Mouse (Mus musculus) ovary, adult 10 weeks (tissue): ENCODE data around the gene Vax2. TPM values are rescaled to one million over a fixed set of nuclear protein-coding genes. Genes with fewer than 3 reads are reported as not detected.

Experiments
- polyA plus RNA-seq: library from polyadenylated mRNA; stranded (reverse); fragments of 350-450 nt; fragmentation: Illumina TruSeq; extraction: RNeasy Lipid Tissue Mini Kit (QIAGEN cat#74804); gene quantifications from one replicate; pipeline ENCODE4 v1.2.3, GENCODE M21; 2014

Vax2 gene
- polyA plus RNA-seq, result not detected

DNA sequence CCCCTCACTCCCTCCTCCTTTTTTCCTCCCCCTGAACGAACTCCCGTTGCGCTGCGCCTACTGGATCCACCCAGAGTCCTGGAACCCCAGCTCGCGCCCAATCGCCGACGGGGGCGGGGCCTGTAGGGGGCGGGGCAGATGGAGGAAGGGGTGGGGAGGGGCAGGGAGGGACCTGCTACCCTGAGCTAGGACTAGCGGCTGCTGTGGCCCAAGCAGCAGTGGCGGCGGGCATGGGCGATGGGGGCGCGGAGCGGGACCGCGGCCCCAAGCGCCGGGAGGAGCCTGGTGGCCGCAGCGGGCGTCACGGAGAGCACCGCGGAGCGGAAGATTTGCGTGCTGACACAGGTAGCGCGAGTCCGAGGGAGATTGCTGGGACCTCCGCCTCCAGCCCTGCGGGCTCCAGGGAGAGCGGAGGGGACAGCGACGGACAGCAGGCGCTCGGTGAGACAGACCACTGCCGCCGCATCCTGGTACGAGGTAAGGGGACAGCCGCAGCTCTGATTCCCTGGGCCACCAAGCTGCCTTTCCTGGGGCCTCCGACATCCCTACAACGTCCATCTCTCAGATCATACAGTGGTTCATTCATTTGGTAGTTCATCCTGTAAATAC is at the start of gene Vax2:
Vax2 (plus strand) TSS at position 198 of the 609 bp plus-strand sequence.

DNA sequence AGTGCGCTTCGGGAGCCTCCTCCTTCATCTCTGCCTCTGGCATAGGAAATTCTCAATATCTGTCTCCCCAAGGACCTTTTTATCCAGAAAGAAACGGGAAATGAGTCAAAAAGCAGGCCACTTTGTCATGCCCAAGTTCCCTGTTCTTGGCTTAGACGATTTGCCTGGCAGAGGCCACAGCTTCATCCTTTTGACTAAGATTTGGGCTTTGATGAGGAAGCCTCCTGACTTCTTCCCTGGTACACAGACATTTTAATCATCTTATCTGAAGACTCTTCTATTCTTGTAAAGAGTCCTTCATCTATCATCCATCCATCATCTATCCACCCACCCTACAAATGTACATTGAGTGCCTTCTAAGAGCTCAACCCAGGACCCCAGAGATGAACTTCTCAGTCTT is 33.3 kb upstream of the Vax2 start, which contains the start of gene Cd207:
Cd207 (minus strand) TSS at position 101 of the 400 bp plus-strand sequence.

DNA sequence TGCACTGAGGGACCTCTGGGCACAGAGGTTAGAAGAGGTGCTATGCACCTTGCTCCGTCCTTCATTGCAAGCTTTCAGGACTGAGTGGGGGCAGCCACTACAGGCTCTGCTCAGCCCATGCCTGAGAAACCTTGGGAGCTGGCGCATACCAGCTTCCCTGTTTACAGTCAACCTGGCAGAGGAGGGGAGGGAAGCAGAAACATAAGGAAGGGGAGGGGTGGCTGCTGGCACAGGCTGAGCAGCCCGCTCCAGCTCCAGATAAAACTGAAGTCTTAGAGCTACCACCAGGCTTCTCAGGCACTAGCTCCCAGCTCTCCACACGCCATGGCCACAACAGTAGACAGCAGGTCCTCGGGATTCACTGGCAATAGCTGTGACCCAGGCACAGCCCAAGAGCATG is 31.7 kb downstream of the Vax2 start, which contains the start of gene Atp6v1b1:
Atp6v1b1 (plus strand) TSS at position 230 of the 400 bp plus-strand sequence.

DNA sequence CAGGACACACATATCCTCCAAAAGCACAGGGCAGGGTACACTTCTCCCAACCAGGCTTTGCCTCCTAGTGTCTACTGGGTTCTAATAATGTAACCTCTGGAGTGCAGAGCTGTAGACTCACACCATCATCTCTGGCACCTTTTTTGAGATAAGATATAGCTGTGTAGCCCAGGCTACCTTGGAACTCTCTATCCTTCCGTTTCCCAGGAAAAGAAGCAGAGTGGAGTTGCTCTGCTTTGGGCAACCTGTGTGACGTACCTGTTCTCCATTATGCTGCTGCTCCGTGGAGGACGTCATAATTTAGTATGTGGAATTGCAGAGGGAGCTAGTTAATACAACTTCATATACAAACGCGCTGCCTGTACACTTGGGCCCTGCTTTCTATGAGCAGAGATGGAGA is 51.3 kb downstream of the Vax2 start, which contains the start of gene Ankrd53:
Ankrd53 (plus strand) TSS at position 301 of the 400 bp plus-strand sequence.

DNA sequence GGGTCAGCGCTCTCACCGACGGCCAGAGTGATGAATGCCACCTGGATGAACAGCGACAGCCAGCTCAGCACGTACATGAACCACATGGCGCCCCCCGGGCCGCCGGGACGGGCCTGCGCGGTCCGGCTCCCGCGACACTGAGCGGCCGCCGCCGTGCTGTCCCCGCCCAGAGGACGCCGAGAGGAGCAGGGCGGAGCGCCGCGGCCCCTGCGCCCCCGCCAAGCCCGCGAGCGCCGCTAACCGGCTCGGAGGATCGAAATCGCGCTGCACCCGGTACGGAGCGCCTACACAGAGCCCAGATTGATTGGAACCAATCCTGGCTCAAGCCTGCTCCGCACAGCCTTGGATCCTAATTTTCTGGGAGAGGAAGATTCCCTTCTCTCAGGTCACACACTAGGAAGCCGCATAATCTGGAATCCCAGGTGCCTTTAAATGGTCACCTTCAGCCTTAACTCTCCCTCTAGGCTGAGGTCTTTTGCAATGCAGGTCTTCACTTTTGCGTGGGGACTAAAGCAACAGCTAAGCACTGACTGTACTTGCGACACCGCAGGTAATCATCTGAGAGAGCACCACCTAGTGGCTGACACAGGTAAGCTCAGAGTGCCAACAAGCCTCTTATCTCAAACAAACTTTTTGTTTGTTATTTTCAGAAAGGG is 64.7 kb downstream of the Vax2 start, which contains the start of gene Tex261:
Tex261 (minus strand) TSS at position 176 of the 656 bp plus-strand sequence.

Other genes with a start within 250 kb of the Vax2 start
- gene Dguok, start 204.3 kb upstream of the Vax2 start, polyA plus RNA-seq, result 21.2 TPM
- 65.2 TPM for gene Actg2, start 175.0 kb upstream of the Vax2 start, polyA plus RNA-seq
- 75.7 TPM for gene Stambp, start 138.5 kb upstream of the Vax2 start, polyA plus RNA-seq
- gene Clec4f, start 55.1 kb upstream of the Vax2 start, polyA plus RNA-seq, result not detected
- gene Cd207, start 33.4 kb upstream of the Vax2 start, polyA plus RNA-seq, result not detected
- gene Atp6v1b1, start 31.7 kb downstream of the Vax2 start, polyA plus RNA-seq, result 0.60 TPM
- not detected for gene Ankrd53, start 51.4 kb downstream of the Vax2 start, polyA plus RNA-seq
- gene Tex261, start 64.5 kb downstream of the Vax2 start, polyA plus RNA-seq, result 27.5 TPM
- 6.8 TPM for gene Nagk, start 83.7 kb downstream of the Vax2 start, polyA plus RNA-seq
- gene Paip2b, start 120.5 kb downstream of the Vax2 start, polyA plus RNA-seq, result 77.4 TPM
- gene Zfp638, start 155.8 kb downstream of the Vax2 start, polyA plus RNA-seq, result 269 TPM